Comparison of ENCODE assay signal across 8 mouse cellular contexts in the genomic region with DNA sequence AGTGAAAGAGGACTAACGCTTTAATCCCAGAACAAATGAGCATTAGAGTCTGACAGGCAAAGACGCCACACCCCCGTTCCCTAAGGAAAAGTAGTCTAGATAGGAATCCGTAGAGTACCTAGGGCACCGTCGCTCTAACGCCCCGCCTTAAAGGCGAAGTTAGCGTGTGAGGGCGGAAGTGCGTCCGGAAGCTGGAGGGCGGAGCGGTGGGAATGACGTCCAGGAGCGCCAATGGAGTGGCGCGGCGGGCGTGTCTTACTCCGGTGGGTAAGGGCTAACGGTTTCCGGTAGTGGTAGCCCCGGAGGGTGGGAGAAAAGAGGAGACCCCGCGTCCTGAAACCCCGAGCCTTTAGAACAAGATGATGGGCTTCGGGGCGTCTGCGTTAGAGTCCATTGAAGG. TPM values are rescaled to one million over a fixed set of nuclear protein-coding genes. Genes with fewer than 3 reads are reported as not detected.
DNase-seq lines count a peak whose midpoint lies in the region; ATAC-seq lines count a peak whose summit lies in the region.

A gene (plus strand): TSS at position 215 of the 400 bp plus-strand sequence.

- peak within 1 kb of the TSS; percentile 97 for H3K9ac ChIP-seq in hindbrain, embryonic 16.5 days (ENCODE audit: low read depth, low read length)

- peak within 1 kb of the TSS; percentile 90 for H3K4me3 ChIP-seq in hindbrain, embryonic 16.5 days (ENCODE audit: low read length)
- H3K4me3 ChIP-seq in macrophage (ENCODE audit: inconsistent target), result peak within 1 kb of the TSS; percentile 58

- peak within 1 kb of the TSS; percentile 92 for H3K4me2 ChIP-seq in hindbrain, embryonic 16.5 days (ENCODE audit: low read length)

- peaks cover 35% of the 10 kb centered on the region for H3K79me2 ChIP-seq in macrophage (ENCODE audit: inconsistent target)

- H3K9me3 ChIP-seq in hindbrain, embryonic 16.5 days (ENCODE audit: control insufficient read depth, low read length), result no peaks in the 10 kb centered on the region

- H3K36me3 ChIP-seq in hindbrain, embryonic 16.5 days (ENCODE audit: control insufficient read depth, insufficient read depth, low read length), result peaks cover 19% of the 10 kb centered on the region; the same call in 1 of the 2 replicates
- H3K36me3 ChIP-seq in macrophage (ENCODE audit: inconsistent target), result peaks cover 19% of the 10 kb centered on the region

- peak; percentile 97 for ATAC-seq in hindbrain, embryonic 16.5 days

- DNase-seq in WW6 (ENCODE audit: low read depth, low spot score), result peak; percentile 95
- peak; percentile 94 to 99 for DNase-seq in cerebellum, postnatal 4 days (ENCODE audit: low spot score in 2 of 2)
- DNase-seq in gastrocnemius, adult 18-20 months (ENCODE audit: low spot score), result peak; percentile 97
- peak; percentile 96 to 98 for DNase-seq in left cerebral cortex, adult 18-20 months (ENCODE audit: low spot score in 2 of 2)
- peak; percentile 98 for DNase-seq in right cerebral cortex, adult 18-20 months
- peak; percentile 84 for DNase-seq in urinary bladder, postnatal 10 days (ENCODE audit: low spot score)

- H3K4me1 ChIP-seq in hindbrain, embryonic 16.5 days (ENCODE audit: control insufficient read depth, insufficient read depth, low read depth, low read length), result peaks cover 23% of the 10 kb centered on the region

- WGBS in hindbrain, embryonic 16.5 days, result 0% methylated on average over 31 of the region's 31 CpGs
- WGBS in macrophage (ENCODE audit: missing documents), result under 1% methylated on average over 31 of the region's 31 CpGs

- peak within 1 kb of the TSS; percentile 93 for H3K27ac ChIP-seq in hindbrain, embryonic 16.5 days (ENCODE audit: low read depth, low read length)
- peak within 1 kb of the TSS; percentile 31 for H3K27ac ChIP-seq in macrophage

- no peaks in the 10 kb centered on the region for H3K27me3 ChIP-seq in hindbrain, embryonic 16.5 days (replicated peaks; ENCODE audit: control insufficient read depth, insufficient read depth, low read length)

RNA-seq across cellular contexts. Expression of the gene that starts here (rescaled TPM):
- total RNA-seq in gastrocnemius, adult 18-20 months (2021), result 1 to 10 TPM; 6.2 to 7.7 TPM
- 34.9 and 41.8 TPM in 2 replicates for polyA plus RNA-seq in hindbrain, embryonic 16.5 days (2015; fragmentation: Nextera tagmentation; extraction: Ambion mirVana)
- total RNA-seq in left cerebral cortex, adult 18-20 months (2021), result 10 to 100 TPM; 23.7 to 25.7 TPM
- 10 to 100 TPM in 14 of 26 experiments, 1 to 10 TPM in 11, not detected in 1; 3.1 to 25.8 (median 11.2) TPM for total RNA-seq in macrophage (2018; cell fraction: chromatin; rRNA removed)
- 10 to 100 TPM; 10.2 to 22.7 (median 17.1) TPM for total RNA-seq in macrophage (2018; cell fraction: cytosol; rRNA removed)
- 10 to 100 TPM in 19 of 26 experiments, 1 to 10 TPM in 7; 5.0 to 34.0 (median 14.7) TPM for total RNA-seq in macrophage (2018; cell fraction: nucleus; rRNA removed)
- polyA plus RNA-seq in macrophage (2018), result 2.7 to 25.9 TPM (median 20.7 TPM) in 3 replicates

Comparison
In these comparisons a context has a peak if more than half of its experiments do, and no peak if none do; other contexts are left out.
1. Peak in every context shown above with its lines: DNase-seq, ATAC-seq, H3K4me3 ChIP-seq and H3K27ac ChIP-seq.